Mouse (Mus musculus) embryonic facial prominence, embryonic 13.5 days (tissue): Measurements from ENCODE around the gene Cdk6. TPM values are rescaled to one million over a fixed set of nuclear protein-coding genes. Genes with fewer than 3 reads are reported as not detected.
"Not testable (repeated sequence)": the region's sequence is repeated elsewhere in the genome, so short reads cannot be mapped to it uniquely, and the experiment has no call there.

Experiments
- ATAC-seq: fragments of 200-750 bp; cut with Nextera tagmentation; 2 replicates; pipeline ENCODE4 v1.8.0; 2017; ENCODE audit warnings: low read depth; ENCODE audit not compliant: insufficient number of reproducible peaks, insufficient read depth, low FRiP score, low TSS enrichment
- H3K27ac ChIP-seq: fragments of 300-500 bp; sonication (generic); 2 replicates; pipeline ENCODE4 v1.5.1; 2015; ENCODE audit warnings: moderate library complexity, mild to moderate bottlenecking, inconsistent platforms
- H3K27me3 ChIP-seq: fragments of 300-500 bp; sonication (generic); 2 replicates; pipeline ENCODE4 v1.6.1; 2015; ENCODE audit warnings: mild to moderate bottlenecking, inconsistent platforms
- H3K36me3 ChIP-seq: fragments of 300-500 bp; sonication (generic); 2 replicates; pipeline ENCODE4 v1.6.1; 2015; ENCODE audit warnings: mild to moderate bottlenecking, inconsistent platforms
- H3K4me1 ChIP-seq: fragments of 300-500 bp; sonication (generic); 2 replicates; pipeline ENCODE4 v1.6.1; 2015; ENCODE audit warnings: inconsistent platforms
- H3K4me2 ChIP-seq: fragments of 300-500 bp; sonication (generic); 2 replicates; pipeline ENCODE4 v1.6.1; 2015; ENCODE audit warnings: moderate library complexity, mild to moderate bottlenecking, inconsistent platforms
- H3K4me3 ChIP-seq: fragments of 300-500 bp; sonication (generic); 2 replicates; pipeline ENCODE4 v1.5.1; 2015; ENCODE audit warnings: mild to moderate bottlenecking, inconsistent platforms
- H3K9ac ChIP-seq: fragments of 300-500 bp; sonication (generic); 2 replicates; pipeline ENCODE4 v1.6.1; 2015; ENCODE audit warnings: mild to moderate bottlenecking, inconsistent platforms
- H3K9me3 ChIP-seq: fragments of 300-500 bp; sonication (generic); 2 replicates; pipeline ENCODE4 v1.6.1; 2016; ENCODE audit warnings: inconsistent platforms
- WGBS: fragments of 180-500 bp; shearing (Covaris S2); methylation state at CpG from one replicate; pipeline ENCODE4 v1.1.7; 2015; ENCODE audit warnings: mixed read lengths; 5-methylcytosine and 5-hydroxymethylcytosine counted together
- polyA plus RNA-seq: library from polyadenylated mRNA; unstranded; fragments of >200 nt; fragmentation: Nextera tagmentation; extraction: Ambion mirVana; gene quantifications from 2 replicates; pipeline ENCODE4 v1.2.1, GENCODE M21; 2015

The Cdk6 gene
- polyA plus RNA-seq, 1 experiment from 2014 or later = 34.5 TPM

GRCm38 (mm10) chr5:3532048-3532447 lies 190.8 kb downstream of the Cdk6 start:
- not testable (repeated sequence) for H3K4me2 ChIP-seq, H3K4me3 ChIP-seq, H3K36me3 ChIP-seq, H3K9me3 ChIP-seq, ATAC-seq, H3K9ac ChIP-seq, H3K27ac ChIP-seq, H3K27me3 ChIP-seq
- H3K4me1 ChIP-seq = peaks cover 24% of the 10 kb centered on the region

GRCm38 (mm10) chr5:3536592-3537212 lies 195.4 kb downstream of the Cdk6 start:
- 75% methylated on average over 3 of the region's 3 CpGs for WGBS
- Histone ChIP-seq H3K9ac (no peak overlapping the region), H3K27ac (no peak overlapping the region), H3K9me3 (no peaks in the 10 kb centered on the region), H3K4me3 (no peak overlapping the region), H3K36me3 (no peaks in the 10 kb centered on the region), H3K4me2 (no peak overlapping the region), H3K27me3 (no peaks in the 10 kb centered on the region), H3K4me1 (0 out of 2 replicates have a peak, but pooled peaks cover 5% of the 10 kb centered on the region)
- no peak for ATAC-seq

GRCm38 (mm10) chr5:3538505-3539472 lies 197.5 kb downstream of the Cdk6 start:
- 39% methylated on average over 11 of the region's 11 CpGs for WGBS
- Histone ChIP-seq H3K4me3 (no peak overlapping the region), H3K9me3 (no peaks in the 10 kb centered on the region), H3K27me3 (no peaks in the 10 kb centered on the region), H3K9ac (no peak overlapping the region), H3K4me1 (0 out of 2 replicates have a peak, but pooled peaks cover 5% of the 10 kb centered on the region), H3K4me2 (no peak overlapping the region), H3K36me3 (no peaks in the 10 kb centered on the region), H3K27ac (no peak overlapping the region)
- ATAC-seq = no peak

- Histone ChIP-seq H3K4me3 (no peak overlapping the region), H3K27me3 (no peaks in the 10 kb centered on the region), H3K36me3 (peaks cover 6% of the 10 kb centered on the region), H3K9ac (no peak overlapping the region), H3K4me2 (no peak overlapping the region), H3K27ac (no peak overlapping the region), H3K4me1 (peaks cover 10% of the 10 kb centered on the region), H3K9me3 (no peaks in the 10 kb centered on the region)
- 75% methylated on average over 6 of the region's 6 CpGs for WGBS
- ATAC-seq = no peak
Measured at GRCm38 (mm10) chr5:3541871-3542270, 200.6 kb downstream of the Cdk6 start.

GRCm38 (mm10) chr5:3543629-3544479 lies 202.6 kb downstream of the Cdk6 start, which contains the start of gene Fam133b:
Gene Fam133b, plus strand, starts transcription at chr5:3543833.
- Histone ChIP-seq H3K36me3 (peaks cover 11% of the 10 kb centered on the region), H3K4me1 (peaks cover 10% of the 10 kb centered on the region), H3K4me3 (peak within 1 kb of the TSS; percentile 93), H3K4me2 (peak within 1 kb of the TSS; percentile 70), H3K9ac (peak within 1 kb of the TSS; percentile 96), H3K27me3 (no peaks in the 10 kb centered on the region), H3K27ac (peak within 1 kb of the TSS; percentile 95), H3K9me3 (no peaks in the 10 kb centered on the region)
- under 1% methylated on average over 80 of the region's 80 CpGs for WGBS
- peak; percentile 92 for ATAC-seq

GRCm38 (mm10) chr5:3544480-3544769 lies 203.1 kb downstream of the Cdk6 start:
- Histone ChIP-seq H3K27ac (no peak overlapping the region), H3K9ac (peak overlapping the region; percentile 96), H3K27me3 (no peaks in the 10 kb centered on the region), H3K9me3 (no peaks in the 10 kb centered on the region), H3K4me2 (peak overlapping the region; percentile 70), H3K4me1 (peaks cover 10% of the 10 kb centered on the region), H3K36me3 (peaks cover 11% of the 10 kb centered on the region), H3K4me3 (peak overlapping the region; percentile 93)
- ATAC-seq = no peak
- 11% methylated on average over 7 of the region's 7 CpGs for WGBS

GRCm38 (mm10) chr5:3546226-3546625 lies 204.9 kb downstream of the Cdk6 start:
- Histone ChIP-seq H3K4me1 (peaks cover 10% of the 10 kb centered on the region), H3K27me3 (no peaks in the 10 kb centered on the region), H3K9ac (no peak overlapping the region), H3K4me3 (no peak overlapping the region), H3K36me3 (peaks cover 11% of the 10 kb centered on the region), H3K27ac (no peak overlapping the region), H3K4me2 (no peak overlapping the region), H3K9me3 (no peaks in the 10 kb centered on the region)
- no peak for ATAC-seq
- 88% methylated on average over 1 of the region's 1 CpGs for WGBS

- no peak overlapping the region for H3K4me2 ChIP-seq
- peaks cover 28% of the 10 kb centered on the region for H3K36me3 ChIP-seq
Measured at GRCm38 (mm10) chr5:3551481-3551880, 210.2 kb downstream of the Cdk6 start.

GRCm38 (mm10) chr5:3554198-3554597 lies 212.9 kb downstream of the Cdk6 start:
- 89% methylated on average over 2 of the region's 2 CpGs for WGBS
- no peak overlapping the region for H3K4me2 ChIP-seq
- no peak for ATAC-seq
- peaks cover 38% of the 10 kb centered on the region for H3K36me3 ChIP-seq
- H3K9me3 ChIP-seq = no peaks in the 10 kb centered on the region
- no peaks in the 10 kb centered on the region for H3K4me1 ChIP-seq
- no peak overlapping the region for H3K27ac ChIP-seq
- H3K9ac ChIP-seq = no peak overlapping the region
- H3K27me3 ChIP-seq = no peaks in the 10 kb centered on the region
- no peak overlapping the region for H3K4me3 ChIP-seq

More at GRCm38 (mm10) chr5:3551481-3551880, 210.2 kb downstream of the Cdk6 start:
- no peaks in the 10 kb centered on the region for H3K9me3 ChIP-seq
- H3K9ac ChIP-seq = no peak overlapping the region
- WGBS = 96% methylated on average over 1 of the region's 1 CpGs
- no peak for ATAC-seq
- no peaks in the 10 kb centered on the region for H3K4me1 ChIP-seq
- no peak overlapping the region for H3K4me3 ChIP-seq
- H3K27me3 ChIP-seq = no peaks in the 10 kb centered on the region
- H3K27ac ChIP-seq = no peak overlapping the region

- WGBS = 95% methylated on average over 4 of the region's 4 CpGs
- Histone ChIP-seq H3K4me2 (no peak within 1 kb of the TSS), H3K9me3 (0 out of 2 replicates have a peak, but pooled peaks cover 3% of the 10 kb centered on the region), H3K27me3 (no peaks in the 10 kb centered on the region), H3K9ac (no peak within 1 kb of the TSS; the same call in 1 of the 2 replicates), H3K4me3 (no peak within 1 kb of the TSS), H3K36me3 (peaks cover 93% of the 10 kb centered on the region), H3K27ac (no peak within 1 kb of the TSS), H3K4me1 (no peaks in the 10 kb centered on the region)
- no peak for ATAC-seq
Measured at GRCm38 (mm10) chr5:3571266-3571665, 230.0 kb downstream of the Cdk6 start, which contains the start of gene 1700109H08Rik. Gene 1700109H08Rik, plus strand, starts transcription at chr5:3571566.

GRCm38 (mm10) chr5:3574825-3575224 lies 233.5 kb downstream of the Cdk6 start:
- Histone ChIP-seq H3K4me3 (no peak overlapping the region), H3K9ac (no peak overlapping the region), H3K27me3 (no peaks in the 10 kb centered on the region), H3K4me2 (no peak overlapping the region), H3K4me1 (no peaks in the 10 kb centered on the region), H3K9me3 (0 out of 2 replicates have a peak, but pooled peaks cover 3% of the 10 kb centered on the region), H3K36me3 (peaks cover 97% of the 10 kb centered on the region), H3K27ac (no peak overlapping the region)
- WGBS = 90% methylated on average over 2 of the region's 2 CpGs
- no peak for ATAC-seq
